In genomic region chr5:45669598-45670279, GRCm38 (mm10) we compare ENCODE assay signal across 8 mouse cellular contexts. TPM values are rescaled to one million over a fixed set of nuclear protein-coding genes. Genes with fewer than 3 reads are reported as not detected.
A peak's percentile ranks its signal among the peaks of the same experiment; 100 is the strongest.
DNase-seq lines count a peak whose midpoint lies in the region; ATAC-seq and TF ChIP-seq lines count a peak whose summit lies in the region.

Gene Ncapg (plus strand): TSS chr5:45669919.

- peak within 1 kb of the TSS; percentile 68 for H3K4me3 ChIP-seq in hindbrain, embryonic 13.5 days

- WGBS in hindbrain, embryonic 13.5 days, result under 1% methylated on average over 66 of the region's 66 CpGs

- peaks cover 11% of the 10 kb centered on the region for H3K4me1 ChIP-seq in hindbrain, embryonic 13.5 days (replicated peaks)

- ATAC-seq in Patski, result peak; percentile 100
- ATAC-seq in hindbrain, embryonic 13.5 days (ENCODE audit: low FRiP score), result peak; percentile 100

- CTCF ChIA-PET in Patski (lab: Charles Lee), result interaction anchor here (2.7 kb wide), 1 partner anchor 135 kb away, joined by 9 read pairs; no protein-coding TSS in a partner anchor

- H3K36me3 ChIP-seq in hindbrain, embryonic 13.5 days, result no peaks in the 10 kb centered on the region

- H3K9me3 ChIP-seq in hindbrain, embryonic 13.5 days, result no peaks in the 10 kb centered on the region

- TF ChIP-seq CTCF in Patski (IDR thresholded peaks at IDR 0.05), result no peak

- peak within 1 kb of the TSS; percentile 96 for H3K4me2 ChIP-seq in hindbrain, embryonic 13.5 days

- in situ Hi-C loops in Patski (cut with MboI; ENCODE audit: low pct_unique_long_range_greater_than_20kb), result loop anchor here (5.0 to 25.0 kb wide), 3 partner anchors 137 to 1382 kb away; no protein-coding TSS in a partner anchor

- H3K27me3 ChIP-seq in Patski, result no peaks in the 10 kb centered on the region
- H3K27me3 ChIP-seq in hindbrain, embryonic 13.5 days, result no peaks in the 10 kb centered on the region

- POLR2A ChIA-PET in Patski (lab: Charles Lee), result no interaction called here

- H3K27ac ChIP-seq in hindbrain, embryonic 13.5 days, result peak within 1 kb of the TSS; percentile 78

- peak within 1 kb of the TSS; percentile 80 for H3K9ac ChIP-seq in hindbrain, embryonic 13.5 days

- peak; percentile 95 for DNase-seq in Patski (ENCODE audit: low read depth, low spot score)
- peak; percentile 100 for DNase-seq in cerebellum, postnatal 14 days
- peak; percentile 97 to 100 for DNase-seq in frontal cortex, postnatal 14 days (ENCODE audit: low spot score in 2 of 2)
- DNase-seq in layer of hippocampus, postnatal 25 days (ENCODE audit: extremely low spot score in 1 of 2, low spot score in 1 of 2), result peak; percentile 99 to 100
- DNase-seq in lung, postnatal 25 days (ENCODE audit: low spot score), result peak; percentile 99
- DNase-seq in retina, embryonic 14.5 days (ENCODE audit: low spot score), result peak; percentile 100
- DNase-seq in thymus, postnatal 4 days, result peak; percentile 100

RNA-seq across cellular contexts. Expression of gene Ncapg, which starts in this region (rescaled TPM):
- 29.2 TPM for polyA plus RNA-seq in Patski (2021)
- polyA plus RNA-seq in hindbrain, embryonic 13.5 days (2015; fragmentation: Nextera tagmentation; extraction: Ambion mirVana), result 11.9 and 12.2 TPM in 2 replicates
- 1 to 10 TPM in 1 of 2 experiments, under 1 TPM in 1; 0.54 to 1.1 TPM for total RNA-seq in layer of hippocampus, postnatal 25 days (2021)

Comparison
In these comparisons a context has a peak if more than half of its experiments do, and no peak if none do; other contexts are left out.
1. Peak in every context shown above with its lines: DNase-seq, ATAC-seq, H3K4me3 ChIP-seq and H3K27ac ChIP-seq.